Mouse (Mus musculus) frontal cortex, postnatal 14 days (tissue): Measurements from ENCODE around the gene Meis2.

Experiments
- DNase-seq, 2 experiments: peaks; one replicate each; pipeline ENCODE4 v3.0.0; 2022; ENCODE audit warnings: low spot score in 2 of 2

The Meis2 gene

GRCm38 (mm10) chr2:115901007-115901406, 164.6 kb downstream of the Meis2 start:
- no peak for DNase-seq

- DNase-seq: no peak
Observed at GRCm38 (mm10) chr2:115897559-115897958, 168.1 kb downstream of the Meis2 start.

- DNase-seq: no peak
Observed at GRCm38 (mm10) chr2:115897001-115897400, 168.6 kb downstream of the Meis2 start.

- DNase-seq: peak in 1 of 2 experiments; percentile 13
Observed at GRCm38 (mm10) chr2:115895717-115896116, 169.9 kb downstream of the Meis2 start.

- DNase-seq: no peak
Observed at GRCm38 (mm10) chr2:115895256-115895655, 170.4 kb downstream of the Meis2 start.

GRCm38 (mm10) chr2:115893113-115893512, 172.5 kb downstream of the Meis2 start:
- DNase-seq: no peak

GRCm38 (mm10) chr2:115890715-115891114, 174.9 kb downstream of the Meis2 start:
- DNase-seq: no peak

- DNase-seq: no peak
Observed at GRCm38 (mm10) chr2:115890030-115890429, 175.6 kb downstream of the Meis2 start.

GRCm38 (mm10) chr2:115889212-115889611, 176.4 kb downstream of the Meis2 start:
- no peak for DNase-seq

GRCm38 (mm10) chr2:115888336-115889077, 177.1 kb downstream of the Meis2 start:
- no peak for DNase-seq

GRCm38 (mm10) chr2:115887631-115888030, 178.0 kb downstream of the Meis2 start:
- DNase-seq: no peak

- no peak for DNase-seq
Observed at GRCm38 (mm10) chr2:115884184-115884583, 181.5 kb downstream of the Meis2 start.

GRCm38 (mm10) chr2:115883520-115883919, 182.1 kb downstream of the Meis2 start:
- no peak for DNase-seq

GRCm38 (mm10) chr2:115875802-115876531, 189.7 kb downstream of the Meis2 start:
- no peak for DNase-seq

GRCm38 (mm10) chr2:115872851-115873250, 192.8 kb downstream of the Meis2 start:
- no peak for DNase-seq

- DNase-seq: no peak
Observed at GRCm38 (mm10) chr2:115869966-115870365, 195.7 kb downstream of the Meis2 start.

- no peak for DNase-seq
Observed at GRCm38 (mm10) chr2:115860600-115861347, 204.9 kb downstream of the Meis2 start.

GRCm38 (mm10) chr2:115860141-115860480, 205.5 kb downstream of the Meis2 start:
- no peak for DNase-seq

- DNase-seq: no peak
Observed at GRCm38 (mm10) chr2:115859371-115860140, 206.1 kb downstream of the Meis2 start.

GRCm38 (mm10) chr2:115858927-115859326, 206.7 kb downstream of the Meis2 start:
- no peak for DNase-seq

- no peak for DNase-seq
Observed at GRCm38 (mm10) chr2:115858246-115858645, 207.4 kb downstream of the Meis2 start.
